10 mouse cellular contexts compared by ENCODE assay signal in the genomic region with DNA sequence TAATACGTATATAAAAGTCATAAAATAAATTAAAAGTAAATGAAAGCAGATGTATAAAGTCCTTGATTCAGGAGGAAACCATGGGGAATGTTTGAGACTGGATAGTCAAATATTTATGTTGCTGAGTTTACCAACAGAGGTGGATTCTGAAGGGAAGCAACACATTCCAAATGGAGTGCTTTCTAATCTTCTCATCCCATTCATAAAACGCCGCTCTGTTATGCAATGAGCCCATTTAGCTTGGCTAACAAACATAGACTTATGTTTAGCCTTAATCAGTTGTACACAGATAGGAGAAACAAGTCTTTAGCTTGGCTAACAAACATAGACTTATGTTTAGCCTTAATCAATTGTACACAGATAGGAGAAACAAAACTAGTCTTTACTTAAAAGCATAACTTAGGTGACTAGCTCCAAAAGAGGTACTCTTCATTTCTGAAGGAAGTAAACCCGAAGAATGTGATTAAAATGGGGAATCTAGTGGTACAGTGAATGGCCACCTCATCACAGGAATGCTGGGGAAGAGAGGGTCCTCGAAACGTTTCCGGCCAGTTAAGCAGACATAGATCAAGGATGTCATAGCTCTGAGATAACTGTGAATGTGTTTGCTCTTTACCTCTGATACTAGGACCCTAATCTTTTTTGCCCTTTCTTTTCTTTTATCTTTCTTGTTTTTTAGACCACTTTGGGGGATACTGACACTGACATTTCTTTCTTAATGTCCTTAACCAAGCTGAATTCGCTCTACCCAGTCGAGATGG. TPM values are rescaled to one million over a fixed set of nuclear protein-coding genes. Genes with fewer than 3 reads are reported as not detected.
DNase-seq lines count a peak whose midpoint lies in the region; ATAC-seq lines count a peak whose summit lies in the region.
"Had no signal": no experiment of that assay in that cellular context is flagged by ENCODE, and none has a peak within 500 bp of the region (broad histone marks: within the 10 kb centered on the region; RNA-seq: fewer than 3 reads in every experiment).

No protein-coding gene starts in this region.

- ATAC-seq in intestine, embryonic 15.5 days = no peak
- no peak for ATAC-seq in intestine, embryonic 16.5 days
- no peak for ATAC-seq in embryonic facial prominence, embryonic 12.5 days (ENCODE audit: insufficient number of reproducible peaks, insufficient read depth, low FRiP score, low TSS enrichment)
- 0 out of 2 replicates have a peak, but pooled peaks have one; percentile 3 for ATAC-seq in hindbrain, embryonic 12.5 days (ENCODE audit: low FRiP score)
- 0 out of 2 replicates have a peak, but pooled peaks have one; percentile 6 for ATAC-seq in neural tube, embryonic 13.5 days (ENCODE audit: low read depth)

- H3K9ac ChIP-seq in intestine, embryonic 15.5 days = no peak overlapping the region
- H3K9ac ChIP-seq in intestine, embryonic 16.5 days (ENCODE audit: low read depth, low read length) = no peak overlapping the region
- H3K9ac ChIP-seq in embryonic facial prominence, embryonic 12.5 days = no peak overlapping the region
- H3K9ac ChIP-seq in hindbrain, embryonic 12.5 days = peak overlapping the region; percentile 57
- peak overlapping the region; percentile 84 for H3K9ac ChIP-seq in neural tube, embryonic 13.5 days
- H3K9ac ChIP-seq: liver, embryonic 14.5 days had no signal

- DNase-seq in spleen, postnatal 10 days (ENCODE audit: low spot score in 2 of 2) = no peak
- no peak for DNase-seq in right cerebral cortex, postnatal 14 days
- no peak for DNase-seq in left cerebral cortex, adult 18-20 months (ENCODE audit: low spot score in 2 of 2)
- DNase-seq: thymus, adult 18-20 months had no signal

- 59% methylated on average over 9 of the region's 9 CpGs for WGBS in intestine, embryonic 15.5 days
- WGBS in intestine, embryonic 16.5 days = 55% methylated on average over 9 of the region's 9 CpGs
- 58% methylated on average over 9 of the region's 9 CpGs for WGBS in embryonic facial prominence, embryonic 12.5 days
- WGBS in hindbrain, embryonic 12.5 days = 52% methylated on average over 9 of the region's 9 CpGs
- WGBS in neural tube, embryonic 13.5 days = 39% methylated on average over 9 of the region's 9 CpGs

- peak overlapping the region; percentile 83; the same call in 1 of the 2 replicates for H3K4me2 ChIP-seq in intestine, embryonic 15.5 days (replicated peaks)
- H3K4me2 ChIP-seq in intestine, embryonic 16.5 days (ENCODE audit: low read depth, low read length) = no peak overlapping the region
- H3K4me2 ChIP-seq in embryonic facial prominence, embryonic 12.5 days (replicated peaks) = peak overlapping the region; percentile 79
- H3K4me2 ChIP-seq in hindbrain, embryonic 12.5 days (replicated peaks) = peak overlapping the region; percentile 73
- H3K4me2 ChIP-seq in neural tube, embryonic 13.5 days = peak overlapping the region; percentile 72

- H3K27me3 ChIP-seq in intestine, embryonic 15.5 days (replicated peaks) = no peaks in the 10 kb centered on the region; the same call in 1 of the 2 replicates
- peaks cover 7% of the 10 kb centered on the region; the same call in 1 of the 2 replicates for H3K27me3 ChIP-seq in intestine, embryonic 16.5 days (replicated peaks; ENCODE audit: control insufficient read depth, insufficient read depth, low read length)
- no peaks in the 10 kb centered on the region for H3K27me3 ChIP-seq in embryonic facial prominence, embryonic 12.5 days
- H3K27me3 ChIP-seq in hindbrain, embryonic 12.5 days = no peaks in the 10 kb centered on the region
- H3K27me3 ChIP-seq in neural tube, embryonic 13.5 days = no peaks in the 10 kb centered on the region

- no peak overlapping the region for H3K27ac ChIP-seq in intestine, embryonic 15.5 days
- no peak overlapping the region for H3K27ac ChIP-seq in intestine, embryonic 16.5 days (ENCODE audit: low read length)
- H3K27ac ChIP-seq in embryonic facial prominence, embryonic 12.5 days = no peak overlapping the region
- peak overlapping the region; percentile 90 for H3K27ac ChIP-seq in hindbrain, embryonic 12.5 days
- peak overlapping the region; percentile 95 for H3K27ac ChIP-seq in neural tube, embryonic 13.5 days (replicated peaks)
- H3K27ac ChIP-seq: liver, embryonic 14.5 days had no signal

- H3K4me3 ChIP-seq in intestine, embryonic 15.5 days (replicated peaks) = no peak overlapping the region
- no peak overlapping the region for H3K4me3 ChIP-seq in intestine, embryonic 16.5 days (ENCODE audit: low read length)
- H3K4me3 ChIP-seq in embryonic facial prominence, embryonic 12.5 days = 0 out of 2 replicates have a peak overlapping the region, but pooled peaks have one; percentile 36
- H3K4me3 ChIP-seq in hindbrain, embryonic 12.5 days = peak overlapping the region; percentile 49
- H3K4me3 ChIP-seq in neural tube, embryonic 13.5 days = peak overlapping the region; percentile 66

- H3K36me3 ChIP-seq in intestine, embryonic 15.5 days = no peaks in the 10 kb centered on the region
- no peaks in the 10 kb centered on the region for H3K36me3 ChIP-seq in intestine, embryonic 16.5 days (ENCODE audit: control insufficient read depth, insufficient read depth, low read length)
- H3K36me3 ChIP-seq in embryonic facial prominence, embryonic 12.5 days = no peaks in the 10 kb centered on the region
- no peaks in the 10 kb centered on the region for H3K36me3 ChIP-seq in hindbrain, embryonic 12.5 days
- peaks cover 3% of the 10 kb centered on the region; the same call in 1 of the 2 replicates for H3K36me3 ChIP-seq in neural tube, embryonic 13.5 days

- H3K4me1 ChIP-seq in intestine, embryonic 15.5 days (replicated peaks) = peaks cover 5% of the 10 kb centered on the region; the same call in 1 of the 2 replicates
- peaks cover 9% of the 10 kb centered on the region for H3K4me1 ChIP-seq in intestine, embryonic 16.5 days (ENCODE audit: control insufficient read depth, insufficient read depth, low read length)
- H3K4me1 ChIP-seq in embryonic facial prominence, embryonic 12.5 days = peaks cover 11% of the 10 kb centered on the region; the same call in 1 of the 2 replicates
- 0 out of 2 replicates have a peak, but pooled peaks cover 6% of the 10 kb centered on the region for H3K4me1 ChIP-seq in hindbrain, embryonic 12.5 days
- H3K4me1 ChIP-seq in neural tube, embryonic 13.5 days (replicated peaks) = peaks cover 5% of the 10 kb centered on the region

- no peaks in the 10 kb centered on the region for H3K9me3 ChIP-seq in intestine, embryonic 15.5 days
- H3K9me3 ChIP-seq in intestine, embryonic 16.5 days (ENCODE audit: control insufficient read depth, low read length) = no peaks in the 10 kb centered on the region
- H3K9me3 ChIP-seq in embryonic facial prominence, embryonic 12.5 days = no peaks in the 10 kb centered on the region
- H3K9me3 ChIP-seq in hindbrain, embryonic 12.5 days (replicated peaks) = no peaks in the 10 kb centered on the region
- no peaks in the 10 kb centered on the region for H3K9me3 ChIP-seq in neural tube, embryonic 13.5 days

RNA-seq across cellular contexts. Expression of a gene that starts 1.6 kb away (rescaled TPM):
- polyA plus RNA-seq in intestine, embryonic 15.5 days (2015; fragmentation: Nextera tagmentation; extraction: Ambion mirVana) = 5.2 and 5.5 TPM in 2 replicates
- polyA plus RNA-seq in intestine, embryonic 16.5 days (2015; fragmentation: Nextera tagmentation; extraction: Ambion mirVana) = 4.1 and 5.2 TPM in 2 replicates
- polyA plus RNA-seq in embryonic facial prominence, embryonic 12.5 days (2016; fragmentation: Nextera tagmentation; extraction: Ambion mirVana) = 4.0 and 4.4 TPM in 2 replicates
- 86.8 and 90.8 TPM in 2 replicates for polyA plus RNA-seq in hindbrain, embryonic 12.5 days (2016; fragmentation: Nextera tagmentation; extraction: Ambion mirVana)
- 174 and 176 TPM in 2 replicates for polyA plus RNA-seq in neural tube, embryonic 13.5 days (2015; fragmentation: Nextera tagmentation; extraction: Ambion mirVana)
- 100 to 1,000 TPM; 170 to 177 TPM for total RNA-seq in left cerebral cortex, adult 18-20 months (2021)

Comparison
In these comparisons a context has a peak if more than half of its experiments do, and no peak if none do; other contexts are left out.
1. ATAC-seq: peak in hindbrain, embryonic 12.5 days (single experiment) and neural tube, embryonic 13.5 days (single experiment); none in intestine, embryonic 15.5 days (single experiment), intestine, embryonic 16.5 days (single experiment) and embryonic facial prominence, embryonic 12.5 days (single experiment).
2. H3K27ac ChIP-seq: peak in hindbrain, embryonic 12.5 days (single experiment) and neural tube, embryonic 13.5 days (single experiment); none in intestine, embryonic 15.5 days (single experiment), intestine, embryonic 16.5 days (single experiment) and embryonic facial prominence, embryonic 12.5 days (single experiment).
3. H3K4me3 ChIP-seq: peak in embryonic facial prominence, embryonic 12.5 days (single experiment), hindbrain, embryonic 12.5 days (single experiment) and neural tube, embryonic 13.5 days (single experiment); none in intestine, embryonic 15.5 days (single experiment) and intestine, embryonic 16.5 days (single experiment).
4. H3K9ac ChIP-seq: peak in hindbrain, embryonic 12.5 days (single experiment) and neural tube, embryonic 13.5 days (single experiment); none in intestine, embryonic 15.5 days (single experiment), intestine, embryonic 16.5 days (single experiment) and embryonic facial prominence, embryonic 12.5 days (single experiment).
5. RNA of a gene that starts 1.6 kb away (polyA plus RNA-seq): 174 to 176 TPM in neural tube, embryonic 13.5 days and 86.8 to 90.8 TPM in hindbrain, embryonic 12.5 days; 4.1 to 5.2 TPM in intestine, embryonic 16.5 days, 5.2 to 5.5 TPM in intestine, embryonic 15.5 days and 4.0 to 4.4 TPM in embryonic facial prominence, embryonic 12.5 days; every median in the first group is over 10 times any median in the second.